Mouse (Mus musculus) liver, postnatal 0 days (tissue): ENCODE data around the gene Grm2.

ENCODE experiments used
- CTCF ChIP-seq: sonication (generic); IDR thresholded peaks from 2 replicates; pipeline ENCODE4 v1.5.1; 2016; ENCODE audit warnings: antibody characterized with exemption, low read depth
- EP300 ChIP-seq: IDR thresholded peaks from 2 replicates; pipeline ENCODE4 v1.6.1; 2016; ENCODE audit warnings: antibody characterized with exemption, low read depth, mild to moderate bottlenecking

GRCm38 (mm10) chr9:106610727-106611126 lies 45.2 kb downstream of the Grm2 start:
- no peak for TF ChIP-seq EP300
- TF ChIP-seq CTCF: no peak
